Mouse (Mus musculus) frontal cortex, postnatal 14 days (tissue): Measurements from ENCODE around the gene Yy1.
"Not testable (repeated sequence)": the region's sequence is repeated elsewhere in the genome, so short reads cannot be mapped to it uniquely, and the experiment has no call there.

ENCODE experiments used
- DNase-seq, 2 experiments: peaks; one replicate each; pipeline ENCODE4 v3.0.0; 2022; ENCODE audit warnings: low spot score in 2 of 2

Yy1 gene

GRCm38 (mm10) chr12:108826282-108826957 is 33.6 kb downstream of the Yy1 start:
- no peak for DNase-seq

- no peak for DNase-seq
Measured at GRCm38 (mm10) chr12:108826958-108827535, 34.3 kb downstream of the Yy1 start.

- no peak for DNase-seq
Measured at GRCm38 (mm10) chr12:108827641-108828040, 34.9 kb downstream of the Yy1 start.

GRCm38 (mm10) chr12:108829636-108830035 is 36.9 kb downstream of the Yy1 start:
- no peak for DNase-seq

- no peak for DNase-seq
Measured at GRCm38 (mm10) chr12:108830358-108830757, 37.6 kb downstream of the Yy1 start.

- DNase-seq: no peak
Measured at GRCm38 (mm10) chr12:108831966-108832643, 39.3 kb downstream of the Yy1 start.

GRCm38 (mm10) chr12:108832851-108833250 is 40.1 kb downstream of the Yy1 start:
- DNase-seq: no peak

GRCm38 (mm10) chr12:108833408-108833807 is 40.6 kb downstream of the Yy1 start:
- no peak for DNase-seq

GRCm38 (mm10) chr12:108834337-108834736 is 41.6 kb downstream of the Yy1 start:
- DNase-seq: no peak

GRCm38 (mm10) chr12:108834786-108835185 is 42.0 kb downstream of the Yy1 start:
- DNase-seq: no peak

GRCm38 (mm10) chr12:108835208-108835839 is 42.6 kb downstream of the Yy1 start:
- no peak for DNase-seq

GRCm38 (mm10) chr12:108835840-108836409 is 43.2 kb downstream of the Yy1 start, which contains the start of the genes Slc25a29 and Slc25a47:
Slc25a29 (minus strand) TSS chr12:108835883.
Slc25a47 (plus strand) TSS chr12:108836046.
- DNase-seq: peak; percentile 92 to 94

GRCm38 (mm10) chr12:108836722-108837121 is 43.9 kb downstream of the Yy1 start:
- no peak for DNase-seq

GRCm38 (mm10) chr12:108841181-108841580 is 48.4 kb downstream of the Yy1 start:
- no peak for DNase-seq

- DNase-seq: no peak
Measured at GRCm38 (mm10) chr12:108842663-108843062, 49.9 kb downstream of the Yy1 start.

- not testable (repeated sequence) for DNase-seq
Measured at GRCm38 (mm10) chr12:108848033-108848432, 55.3 kb downstream of the Yy1 start.

- DNase-seq: no peak
Measured at GRCm38 (mm10) chr12:108849488-108850022, 56.8 kb downstream of the Yy1 start.

GRCm38 (mm10) chr12:108850129-108850528 is 57.4 kb downstream of the Yy1 start:
- no peak for DNase-seq

- no peak for DNase-seq
Measured at GRCm38 (mm10) chr12:108850886-108851285, 58.1 kb downstream of the Yy1 start.

GRCm38 (mm10) chr12:108852822-108853221 is 60.0 kb downstream of the Yy1 start:
- DNase-seq: no peak

GRCm38 (mm10) chr12:108855081-108855480 is 62.3 kb downstream of the Yy1 start:
- no peak for DNase-seq

- DNase-seq: no peak
Measured at GRCm38 (mm10) chr12:108856186-108856585, 63.4 kb downstream of the Yy1 start.
